Mouse (Mus musculus): Measurements from ENCODE around the gene Alpl.

Alpl gene

GRCm38 (mm10) chr4:137797038-137797437, 854 bp upstream of the Alpl start:
- no peak for DNase-seq (ENCODE audit: low spot score)

- DNase-seq (ENCODE audit: low spot score), result no peak
These were observed 1.8 kb downstream of the Alpl start for GRCm38 (mm10) chr4:137794178-137794900.

- DNase-seq (ENCODE audit: low spot score), result no peak
These were observed 2.6 kb downstream of the Alpl start for GRCm38 (mm10) chr4:137793611-137794010.

- DNase-seq (ENCODE audit: low spot score), result no peak
These were observed 4.7 kb downstream of the Alpl start for GRCm38 (mm10) chr4:137791440-137791839.

- no peak for DNase-seq (ENCODE audit: low spot score)
These were observed 5.2 kb downstream of the Alpl start for GRCm38 (mm10) chr4:137790981-137791380.

- DNase-seq (ENCODE audit: low spot score), result no peak
These were observed 7.6 kb downstream of the Alpl start for GRCm38 (mm10) chr4:137788511-137789049.

GRCm38 (mm10) chr4:137787589-137788289, 8.4 kb downstream of the Alpl start:
- no peak for DNase-seq (ENCODE audit: low spot score)

GRCm38 (mm10) chr4:137786488-137786887, 9.7 kb downstream of the Alpl start:
- no peak for DNase-seq (ENCODE audit: low spot score)

GRCm38 (mm10) chr4:137785270-137785669, 10.9 kb downstream of the Alpl start:
- DNase-seq (ENCODE audit: low spot score), result no peak

- no peak for DNase-seq (ENCODE audit: low spot score)
These were observed 11.4 kb downstream of the Alpl start for GRCm38 (mm10) chr4:137784741-137785140.

- DNase-seq (ENCODE audit: low spot score), result no peak
These were observed 12.5 kb downstream of the Alpl start for GRCm38 (mm10) chr4:137783541-137784191.

- no peak for DNase-seq (ENCODE audit: low spot score)
These were observed 14.2 kb downstream of the Alpl start for GRCm38 (mm10) chr4:137781949-137782348.

GRCm38 (mm10) chr4:137780986-137781385, 15.2 kb downstream of the Alpl start:
- DNase-seq (ENCODE audit: low spot score), result no peak

- DNase-seq (ENCODE audit: low spot score), result no peak
These were observed 17.6 kb downstream of the Alpl start for GRCm38 (mm10) chr4:137778397-137779184.

GRCm38 (mm10) chr4:137777866-137778265, 18.3 kb downstream of the Alpl start:
- no peak for DNase-seq (ENCODE audit: low spot score)

GRCm38 (mm10) chr4:137774505-137774904, 21.7 kb downstream of the Alpl start:
- DNase-seq (ENCODE audit: low spot score), result no peak

GRCm38 (mm10) chr4:137774013-137774412, 22.2 kb downstream of the Alpl start:
- no peak for DNase-seq (ENCODE audit: low spot score)

GRCm38 (mm10) chr4:137773369-137773899, 22.8 kb downstream of the Alpl start:
- DNase-seq (ENCODE audit: low spot score), result no peak

GRCm38 (mm10) chr4:137772438-137773056, 23.6 kb downstream of the Alpl start:
- no peak for DNase-seq (ENCODE audit: low spot score)

GRCm38 (mm10) chr4:137771749-137772148, 24.4 kb downstream of the Alpl start:
- no peak for DNase-seq (ENCODE audit: low spot score)

- DNase-seq (ENCODE audit: low spot score), result no peak
These were observed 25.1 kb downstream of the Alpl start for GRCm38 (mm10) chr4:137770901-137771612.

Data from ovary, postnatal 10 days (tissue).